Mouse (Mus musculus): ENCODE results near the gene Mmp25. TPM values are rescaled to one million over a fixed set of nuclear protein-coding genes. Genes with fewer than 3 reads are reported as not detected.
A peak's percentile ranks its signal among the peaks of the same experiment; 100 is the strongest.

The Mmp25 gene
- polyA plus RNA-seq, 1 experiment from 2014 or later: 1.5 TPM

GRCm38 (mm10) chr17:23660117-23660875 lies 15.2 kb upstream of the Mmp25 start, which contains the start of gene Bicdl2:
Gene Bicdl2 (plus strand): TSS chr17:23660506.
- Histone ChIP-seq H3K36me3 (no peaks in the 10 kb centered on the region), H3K4me2 (replicated peaks) (no peak within 1 kb of the TSS), H3K9ac (replicated peaks) (no peak within 1 kb of the TSS), H3K9me3 (no peaks in the 10 kb centered on the region), H3K27ac (replicated peaks) (no peak within 1 kb of the TSS), H3K4me1 (peaks cover 5% of the 10 kb centered on the region; the same call in 1 of the 2 replicates), H3K27me3 (peaks cover 55% of the 10 kb centered on the region), H3K4me3 (no peak within 1 kb of the TSS)
- WGBS: 7% methylated on average over 26 of the region's 27 CpGs
- no peak for ATAC-seq (ENCODE audit: low FRiP score, low read depth)

GRCm38 (mm10) chr17:23658450-23658849 lies 13.4 kb upstream of the Mmp25 start:
- Histone ChIP-seq H3K4me1 (peaks cover 5% of the 10 kb centered on the region; the same call in 1 of the 2 replicates), H3K4me3 (no peak overlapping the region), H3K9me3 (no peaks in the 10 kb centered on the region), H3K27ac (replicated peaks) (no peak overlapping the region), H3K27me3 (peaks cover 51% of the 10 kb centered on the region), H3K9ac (replicated peaks) (no peak overlapping the region), H3K36me3 (no peaks in the 10 kb centered on the region), H3K4me2 (replicated peaks) (no peak overlapping the region)
- 88% methylated on average over 3 of the region's 3 CpGs for WGBS
- no peak for ATAC-seq (ENCODE audit: low FRiP score, low read depth)

GRCm38 (mm10) chr17:23654410-23654809 lies 9.3 kb upstream of the Mmp25 start:
- no peak for ATAC-seq (ENCODE audit: low FRiP score, low read depth)
- H3K9ac ChIP-seq (replicated peaks): no peak overlapping the region
- H3K27ac ChIP-seq (replicated peaks): no peak overlapping the region
- peaks cover 12% of the 10 kb centered on the region for H3K27me3 ChIP-seq
- H3K9me3 ChIP-seq: no peaks in the 10 kb centered on the region
- no peaks in the 10 kb centered on the region for H3K36me3 ChIP-seq
- no peaks in the 10 kb centered on the region for H3K4me1 ChIP-seq
- no peak overlapping the region for H3K4me2 ChIP-seq (replicated peaks)
- 51% methylated on average over 2 of the region's 2 CpGs for WGBS
- H3K4me3 ChIP-seq: no peak overlapping the region

- no peaks in the 10 kb centered on the region for H3K9me3 ChIP-seq
- H3K36me3 ChIP-seq: no peaks in the 10 kb centered on the region
- H3K27me3 ChIP-seq: peaks cover 8% of the 10 kb centered on the region
- no peak for ATAC-seq (ENCODE audit: low FRiP score, low read depth)
- H3K4me3 ChIP-seq: no peak overlapping the region
- H3K4me1 ChIP-seq: no peaks in the 10 kb centered on the region
- H3K4me2 ChIP-seq (replicated peaks): no peak overlapping the region
- H3K27ac ChIP-seq (replicated peaks): no peak overlapping the region
- WGBS: 72% methylated on average over 6 of the region's 6 CpGs
- H3K9ac ChIP-seq (replicated peaks): no peak overlapping the region
Observed at GRCm38 (mm10) chr17:23654001-23654400, 8.9 kb upstream of the Mmp25 start.

- H3K4me1 ChIP-seq: no peaks in the 10 kb centered on the region
- no peak overlapping the region for H3K27ac ChIP-seq (replicated peaks)
- WGBS: 64% methylated on average over 2 of the region's 2 CpGs
- no peaks in the 10 kb centered on the region for H3K9me3 ChIP-seq
- no peak overlapping the region for H3K9ac ChIP-seq (replicated peaks)
- no peak overlapping the region for H3K4me3 ChIP-seq
- no peaks in the 10 kb centered on the region for H3K36me3 ChIP-seq
- no peak for ATAC-seq (ENCODE audit: low FRiP score, low read depth)
- no peak overlapping the region for H3K4me2 ChIP-seq (replicated peaks)
- peaks cover 6% of the 10 kb centered on the region; the same call in 1 of the 2 replicates for H3K27me3 ChIP-seq
Observed at GRCm38 (mm10) chr17:23653324-23653723, 8.2 kb upstream of the Mmp25 start.

- Histone ChIP-seq H3K27ac (replicated peaks) (no peak overlapping the region), H3K9me3 (no peaks in the 10 kb centered on the region), H3K4me3 (no peak overlapping the region), H3K4me2 (replicated peaks) (no peak overlapping the region), H3K36me3 (no peaks in the 10 kb centered on the region), H3K4me1 (no peaks in the 10 kb centered on the region), H3K9ac (replicated peaks) (no peak overlapping the region), H3K27me3 (peaks cover 10% of the 10 kb centered on the region)
- ATAC-seq (ENCODE audit: low FRiP score, low read depth): no peak
- WGBS: 80% methylated on average over 6 of the region's 6 CpGs
Observed at GRCm38 (mm10) chr17:23651363-23651762, 6.3 kb upstream of the Mmp25 start.

GRCm38 (mm10) chr17:23645894-23646293 lies 817 bp upstream of the Mmp25 start:
- Histone ChIP-seq H3K4me3 (no peak overlapping the region), H3K4me2 (replicated peaks) (no peak overlapping the region), H3K9ac (replicated peaks) (no peak overlapping the region), H3K36me3 (no peaks in the 10 kb centered on the region), H3K4me1 (peaks cover 11% of the 10 kb centered on the region), H3K9me3 (no peaks in the 10 kb centered on the region), H3K27ac (replicated peaks) (no peak overlapping the region), H3K27me3 (peaks cover 34% of the 10 kb centered on the region)
- no peak for ATAC-seq (ENCODE audit: low FRiP score, low read depth)
- 25% methylated on average over 10 of the region's 10 CpGs for WGBS

- H3K9me3 ChIP-seq: no peaks in the 10 kb centered on the region
- 87% methylated on average over 8 of the region's 8 CpGs for WGBS
- no peak overlapping the region for H3K27ac ChIP-seq (replicated peaks)
- no peak overlapping the region for H3K4me2 ChIP-seq (replicated peaks)
- no peak overlapping the region for H3K4me3 ChIP-seq
- no peak for ATAC-seq (ENCODE audit: low FRiP score, low read depth)
- H3K27me3 ChIP-seq: 0 out of 2 replicates have a peak, but pooled peaks cover 6% of the 10 kb centered on the region
- H3K4me1 ChIP-seq: peaks cover 4% of the 10 kb centered on the region; the same call in 1 of the 2 replicates
- H3K36me3 ChIP-seq: no peaks in the 10 kb centered on the region
- H3K9ac ChIP-seq (replicated peaks): no peak overlapping the region
Observed at GRCm38 (mm10) chr17:23631241-23631640, 13.8 kb downstream of the Mmp25 start.

GRCm38 (mm10) chr17:23630195-23631020 lies 14.7 kb downstream of the Mmp25 start:
- Histone ChIP-seq H3K27me3 (0 out of 2 replicates have a peak, but pooled peaks cover 6% of the 10 kb centered on the region), H3K27ac (replicated peaks) (no peak overlapping the region), H3K4me1 (peaks cover 4% of the 10 kb centered on the region; the same call in 1 of the 2 replicates), H3K36me3 (no peaks in the 10 kb centered on the region), H3K9me3 (no peaks in the 10 kb centered on the region), H3K9ac (replicated peaks) (0 out of 2 replicates have a peak overlapping the region, but pooled peaks have one; percentile 31), H3K4me2 (replicated peaks) (peak overlapping the region; percentile 45), H3K4me3 (0 out of 2 replicates have a peak overlapping the region, but pooled peaks have one; percentile 13)
- WGBS: 20% methylated on average over 22 of the region's 22 CpGs
- peak; percentile 87 for ATAC-seq (ENCODE audit: low FRiP score, low read depth)

- 33% methylated on average over 7 of the region's 7 CpGs for WGBS
- no peak overlapping the region for H3K4me2 ChIP-seq (replicated peaks)
- H3K9me3 ChIP-seq: no peaks in the 10 kb centered on the region
- H3K27me3 ChIP-seq: 0 out of 2 replicates have a peak, but pooled peaks cover 6% of the 10 kb centered on the region
- no peak overlapping the region for H3K27ac ChIP-seq (replicated peaks)
- H3K9ac ChIP-seq (replicated peaks): no peak overlapping the region
- H3K4me1 ChIP-seq: peaks cover 4% of the 10 kb centered on the region; the same call in 1 of the 2 replicates
- no peaks in the 10 kb centered on the region for H3K36me3 ChIP-seq
- no peak for ATAC-seq (ENCODE audit: low FRiP score, low read depth)
- H3K4me3 ChIP-seq: no peak overlapping the region
Observed at GRCm38 (mm10) chr17:23627813-23628212, 17.3 kb downstream of the Mmp25 start.

- H3K9ac ChIP-seq (replicated peaks): no peak overlapping the region
- no peaks in the 10 kb centered on the region for H3K4me1 ChIP-seq
- H3K9me3 ChIP-seq: no peaks in the 10 kb centered on the region
- no peak overlapping the region for H3K4me2 ChIP-seq (replicated peaks)
- WGBS: 88% methylated on average over 7 of the region's 7 CpGs
- ATAC-seq (ENCODE audit: low FRiP score, low read depth): no peak
- H3K27me3 ChIP-seq: no peaks in the 10 kb centered on the region
- H3K27ac ChIP-seq (replicated peaks): no peak overlapping the region
- no peaks in the 10 kb centered on the region for H3K36me3 ChIP-seq
- H3K4me3 ChIP-seq: no peak overlapping the region
Observed at GRCm38 (mm10) chr17:23620351-23620750, 24.7 kb downstream of the Mmp25 start.

- no peak overlapping the region for H3K9ac ChIP-seq (replicated peaks)
- no peak overlapping the region for H3K27ac ChIP-seq (replicated peaks)
- no peaks in the 10 kb centered on the region for H3K27me3 ChIP-seq
- H3K4me2 ChIP-seq (replicated peaks): no peak overlapping the region
- no peaks in the 10 kb centered on the region for H3K9me3 ChIP-seq
- no peaks in the 10 kb centered on the region for H3K36me3 ChIP-seq
- H3K4me3 ChIP-seq: no peak overlapping the region
- WGBS: 67% methylated on average over 9 of the region's 9 CpGs
- no peaks in the 10 kb centered on the region for H3K4me1 ChIP-seq
- no peak for ATAC-seq (ENCODE audit: low FRiP score, low read depth)
Observed at GRCm38 (mm10) chr17:23617087-23617486, 28.0 kb downstream of the Mmp25 start.
